Mouse (Mus musculus): ENCODE data around the gene Hibch. TPM values are rescaled to one million over a fixed set of nuclear protein-coding genes. Genes with fewer than 3 reads are reported as not detected.
A peak's percentile ranks its signal among the peaks of the same experiment; 100 is the strongest.

Gene Hibch
- polyA plus RNA-seq, 1 experiment from 2014 or later: 29.0 TPM

GRCm38 (mm10) chr1:52947895-52948294 lies 103.2 kb downstream of the Hibch start:
- no peaks in the 10 kb centered on the region for H3K36me3 ChIP-seq (ENCODE audit: control insufficient read depth, insufficient read depth, low read length)
- WGBS: 88% methylated on average over 5 of the region's 5 CpGs
- no peak for ATAC-seq
- peaks cover 5% of the 10 kb centered on the region for H3K4me1 ChIP-seq (ENCODE audit: control insufficient read depth, insufficient read depth, low read depth, low read length)
- no peak overlapping the region for H3K27ac ChIP-seq (ENCODE audit: low read depth, low read length)
- H3K9me3 ChIP-seq (ENCODE audit: control insufficient read depth, low read length): no peaks in the 10 kb centered on the region
- H3K9ac ChIP-seq (ENCODE audit: low read depth, low read length): no peak overlapping the region
- no peak overlapping the region for H3K4me2 ChIP-seq (ENCODE audit: low read length)
- no peaks in the 10 kb centered on the region for H3K27me3 ChIP-seq (replicated peaks; ENCODE audit: control insufficient read depth, insufficient read depth, low read length)
- H3K4me3 ChIP-seq (ENCODE audit: low read length): no peak overlapping the region

GRCm38 (mm10) chr1:52951146-52951868 lies 106.6 kb downstream of the Hibch start:
- H3K9me3 ChIP-seq (ENCODE audit: control insufficient read depth, low read length): no peaks in the 10 kb centered on the region
- no peaks in the 10 kb centered on the region for H3K27me3 ChIP-seq (replicated peaks; ENCODE audit: control insufficient read depth, insufficient read depth, low read length)
- no peaks in the 10 kb centered on the region for H3K36me3 ChIP-seq (ENCODE audit: control insufficient read depth, insufficient read depth, low read length)
- H3K4me2 ChIP-seq (ENCODE audit: low read length): no peak overlapping the region; the same call in 1 of the 2 replicates
- no peak overlapping the region for H3K27ac ChIP-seq (ENCODE audit: low read depth, low read length)
- 0 out of 2 replicates have a peak, but pooled peaks have one; percentile 55 for ATAC-seq
- no peak overlapping the region for H3K9ac ChIP-seq (ENCODE audit: low read depth, low read length)
- H3K4me3 ChIP-seq (ENCODE audit: low read length): no peak overlapping the region
- H3K4me1 ChIP-seq (ENCODE audit: control insufficient read depth, insufficient read depth, low read depth, low read length): peaks cover 5% of the 10 kb centered on the region
- 61% methylated on average over 5 of the region's 5 CpGs for WGBS

GRCm38 (mm10) chr1:52952143-52952542 lies 107.4 kb downstream of the Hibch start:
- Histone ChIP-seq H3K9ac (ENCODE audit: low read depth, low read length) (peak overlapping the region; percentile 69), H3K4me2 (ENCODE audit: low read length) (peak overlapping the region; percentile 96), H3K27ac (ENCODE audit: low read depth, low read length) (no peak overlapping the region; the same call in 1 of the 2 replicates), H3K4me1 (ENCODE audit: control insufficient read depth, insufficient read depth, low read depth, low read length) (peaks cover 5% of the 10 kb centered on the region), H3K36me3 (ENCODE audit: control insufficient read depth, insufficient read depth, low read length) (no peaks in the 10 kb centered on the region), H3K4me3 (ENCODE audit: low read length) (peak overlapping the region; percentile 64), H3K27me3 (replicated peaks; ENCODE audit: control insufficient read depth, insufficient read depth, low read length) (no peaks in the 10 kb centered on the region), H3K9me3 (ENCODE audit: control insufficient read depth, low read length) (no peaks in the 10 kb centered on the region)
- peak; percentile 72 for ATAC-seq
- under 1% methylated on average over 5 of the region's 5 CpGs for whole genome bisulfite sequencing

GRCm38 (mm10) chr1:52952551-52953397 lies 108.0 kb downstream of the Hibch start:
- Histone ChIP-seq H3K9ac (ENCODE audit: low read depth, low read length) (peak overlapping the region; percentile 69), H3K27me3 (replicated peaks; ENCODE audit: control insufficient read depth, insufficient read depth, low read length) (no peaks in the 10 kb centered on the region), H3K9me3 (ENCODE audit: control insufficient read depth, low read length) (no peaks in the 10 kb centered on the region), H3K36me3 (ENCODE audit: control insufficient read depth, insufficient read depth, low read length) (no peaks in the 10 kb centered on the region), H3K4me3 (ENCODE audit: low read length) (peak overlapping the region; percentile 64), H3K4me1 (ENCODE audit: control insufficient read depth, insufficient read depth, low read depth, low read length) (peaks cover 5% of the 10 kb centered on the region), H3K27ac (ENCODE audit: low read depth, low read length) (peak overlapping the region; percentile 48; the same call in 1 of the 2 replicates), H3K4me2 (ENCODE audit: low read length) (peak overlapping the region; percentile 96)
- peak; percentile 87 for ATAC-seq
- under 1% methylated on average over 40 of the region's 47 CpGs for WGBS

- H3K4me2 ChIP-seq (ENCODE audit: low read length): peak overlapping the region; percentile 96
- H3K36me3 ChIP-seq (ENCODE audit: control insufficient read depth, insufficient read depth, low read length): no peaks in the 10 kb centered on the region
- H3K4me3 ChIP-seq (ENCODE audit: low read length): peak overlapping the region; percentile 64
- peaks cover 5% of the 10 kb centered on the region for H3K4me1 ChIP-seq (ENCODE audit: control insufficient read depth, insufficient read depth, low read depth, low read length)
- H3K27ac ChIP-seq (ENCODE audit: low read depth, low read length): no peak overlapping the region
- WGBS: 4% methylated on average over 4 of the region's 4 CpGs
- H3K27me3 ChIP-seq (replicated peaks; ENCODE audit: control insufficient read depth, insufficient read depth, low read length): no peaks in the 10 kb centered on the region
- H3K9ac ChIP-seq (ENCODE audit: low read depth, low read length): no peak overlapping the region
- ATAC-seq: no peak
- H3K9me3 ChIP-seq (ENCODE audit: control insufficient read depth, low read length): no peaks in the 10 kb centered on the region
These were observed 108.8 kb downstream of the Hibch start for GRCm38 (mm10) chr1:52953548-52953947.

- Histone ChIP-seq H3K36me3 (ENCODE audit: control insufficient read depth, insufficient read depth, low read length) (no peaks in the 10 kb centered on the region), H3K27ac (ENCODE audit: low read depth, low read length) (no peak overlapping the region), H3K27me3 (replicated peaks; ENCODE audit: control insufficient read depth, insufficient read depth, low read length) (no peaks in the 10 kb centered on the region), H3K9me3 (ENCODE audit: control insufficient read depth, low read length) (no peaks in the 10 kb centered on the region), H3K4me2 (ENCODE audit: low read length) (no peak overlapping the region), H3K9ac (ENCODE audit: low read depth, low read length) (no peak overlapping the region), H3K4me1 (ENCODE audit: control insufficient read depth, insufficient read depth, low read depth, low read length) (peaks cover 5% of the 10 kb centered on the region), H3K4me3 (ENCODE audit: low read length) (no peak overlapping the region)
- ATAC-seq: no peak
- WGBS: 84% methylated on average over 2 of the region's 2 CpGs
These were observed 109.7 kb downstream of the Hibch start for GRCm38 (mm10) chr1:52954456-52954855.

GRCm38 (mm10) chr1:52955102-52955501 lies 110.4 kb downstream of the Hibch start:
- no peaks in the 10 kb centered on the region for H3K9me3 ChIP-seq (ENCODE audit: control insufficient read depth, low read length)
- H3K4me2 ChIP-seq (ENCODE audit: low read length): no peak overlapping the region
- H3K27ac ChIP-seq (ENCODE audit: low read depth, low read length): no peak overlapping the region
- H3K4me3 ChIP-seq (ENCODE audit: low read length): no peak overlapping the region
- WGBS: 46% methylated on average over 6 of the region's 6 CpGs
- H3K27me3 ChIP-seq (replicated peaks; ENCODE audit: control insufficient read depth, insufficient read depth, low read length): no peaks in the 10 kb centered on the region
- no peak overlapping the region for H3K9ac ChIP-seq (ENCODE audit: low read depth, low read length)
- peaks cover 5% of the 10 kb centered on the region for H3K4me1 ChIP-seq (ENCODE audit: control insufficient read depth, insufficient read depth, low read depth, low read length)
- H3K36me3 ChIP-seq (ENCODE audit: control insufficient read depth, insufficient read depth, low read length): no peaks in the 10 kb centered on the region
- ATAC-seq: no peak

GRCm38 (mm10) chr1:52956746-52957145 lies 112.0 kb downstream of the Hibch start:
- Histone ChIP-seq H3K9ac (ENCODE audit: low read depth, low read length) (no peak overlapping the region), H3K9me3 (ENCODE audit: control insufficient read depth, low read length) (no peaks in the 10 kb centered on the region), H3K4me3 (ENCODE audit: low read length) (no peak overlapping the region), H3K4me1 (ENCODE audit: control insufficient read depth, insufficient read depth, low read depth, low read length) (peaks cover 5% of the 10 kb centered on the region), H3K4me2 (ENCODE audit: low read length) (no peak overlapping the region), H3K27ac (ENCODE audit: low read depth, low read length) (no peak overlapping the region), H3K27me3 (replicated peaks; ENCODE audit: control insufficient read depth, insufficient read depth, low read length) (no peaks in the 10 kb centered on the region), H3K36me3 (ENCODE audit: control insufficient read depth, insufficient read depth, low read length) (no peaks in the 10 kb centered on the region)
- WGBS: 81% methylated on average over 4 of the region's 4 CpGs
- ATAC-seq: no peak

- H3K4me1 ChIP-seq (ENCODE audit: control insufficient read depth, insufficient read depth, low read depth, low read length): no peaks in the 10 kb centered on the region
- H3K4me3 ChIP-seq (ENCODE audit: low read length): no peak overlapping the region
- H3K9me3 ChIP-seq (ENCODE audit: control insufficient read depth, low read length): no peaks in the 10 kb centered on the region
- no peaks in the 10 kb centered on the region for H3K27me3 ChIP-seq (replicated peaks; ENCODE audit: control insufficient read depth, insufficient read depth, low read length)
- H3K36me3 ChIP-seq (ENCODE audit: control insufficient read depth, insufficient read depth, low read length): no peaks in the 10 kb centered on the region
- H3K4me2 ChIP-seq (ENCODE audit: low read length): no peak overlapping the region
- 83% methylated on average over 6 of the region's 6 CpGs for WGBS
- no peak overlapping the region for H3K27ac ChIP-seq (ENCODE audit: low read depth, low read length)
- no peak overlapping the region for H3K9ac ChIP-seq (ENCODE audit: low read depth, low read length)
- no peak for ATAC-seq
These were observed 115.5 kb downstream of the Hibch start for GRCm38 (mm10) chr1:52960191-52960590.
